Mouse (Mus musculus): ENCODE results near the gene Zfand3.

DNA sequence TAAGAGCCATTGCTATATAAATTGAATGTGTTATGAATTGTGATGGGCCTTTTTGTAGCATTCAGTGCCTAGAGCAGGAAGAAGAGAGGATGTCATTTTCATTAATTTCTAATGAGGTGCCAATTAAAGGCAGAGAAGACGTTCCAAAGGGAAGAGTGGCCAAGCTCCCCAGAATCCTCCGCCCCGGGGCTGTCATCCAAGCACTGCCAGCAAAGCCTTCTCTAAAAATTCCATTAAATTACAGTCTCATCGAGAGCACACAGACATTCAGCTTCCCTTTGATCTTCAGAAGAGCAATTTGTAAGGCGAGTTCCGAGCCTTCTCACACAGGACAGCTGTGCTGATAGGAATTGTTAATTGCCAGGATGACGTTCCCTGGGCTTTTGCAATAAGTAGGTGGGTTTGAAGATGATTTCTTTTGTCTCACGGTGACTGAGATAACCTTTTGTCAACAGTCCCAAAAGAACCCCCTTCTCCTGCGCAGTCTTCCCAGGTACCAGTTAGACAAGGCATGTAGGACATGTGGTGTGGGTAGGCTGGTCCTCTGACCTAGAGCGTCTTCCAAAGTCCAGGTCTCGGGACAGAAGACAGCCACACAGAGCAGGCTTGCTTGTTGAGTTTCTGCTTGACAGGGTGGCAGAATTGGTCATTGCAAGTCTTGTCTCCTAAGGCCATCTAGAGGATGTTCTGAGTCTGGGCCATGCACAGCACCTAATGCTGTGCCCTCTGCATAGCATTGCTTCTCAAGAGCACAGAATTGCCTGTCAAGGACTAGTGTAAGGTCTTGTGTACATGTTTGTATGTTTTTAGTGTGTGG is 190.3 kb downstream of the Zfand3 start:
- TF ChIP-seq CTCF (IDR thresholded peaks at IDR 0.05; ENCODE audit: low read depth, low read length) (no peak), POLR2A (IDR thresholded peaks at IDR 0.05; ENCODE audit: insufficient read depth, low read length) (no peak), EP300 (IDR thresholded peaks at IDR 0.05; ENCODE audit: insufficient read depth, low read depth, low read length) (no peak)

Data from ES-Bruce4 (cell line).